Mouse (Mus musculus): ENCODE results near the gene Vstm2l. TPM values are rescaled to one million over a fixed set of nuclear protein-coding genes. Genes with fewer than 3 reads are reported as not detected.

Gene Vstm2l
- not detected for total RNA-seq (2021)

- DNase-seq (ENCODE audit: low spot score), result no peak
- intact Hi-C loops (cut with DNase I), result no loop called here
Observed at GRCm38 (mm10) chr2:157914105-157914764, at the start of gene Vstm2l. Vstm2l (plus strand) TSS chr2:157914653.

GRCm38 (mm10) chr2:157867126-157867525 lies 47.3 kb upstream of the Vstm2l start:
- no peak for DNase-seq (ENCODE audit: low spot score)
- intact Hi-C loops (cut with DNase I), result no loop called here

GRCm38 (mm10) chr2:157870247-157870646 lies 44.2 kb upstream of the Vstm2l start:
- no peak for DNase-seq (ENCODE audit: low spot score)
- intact Hi-C loops (cut with DNase I), result loop anchor here (5.0 kb wide), 1 partner anchor 48 kb away; no protein-coding TSS in a partner anchor

- intact Hi-C loops (cut with DNase I), result loop anchor here (5.0 kb wide), 1 partner anchor 51 kb away; no protein-coding TSS in a partner anchor
- DNase-seq (ENCODE audit: low spot score), result peak; percentile 38
Observed at GRCm38 (mm10) chr2:157873223-157873622, 41.2 kb upstream of the Vstm2l start.

GRCm38 (mm10) chr2:157873691-157874090 lies 40.8 kb upstream of the Vstm2l start:
- intact Hi-C loops (cut with DNase I), result loop anchor here (5.0 kb wide), 1 partner anchor 51 kb away; no protein-coding TSS in a partner anchor
- no peak for DNase-seq (ENCODE audit: low spot score)

- intact Hi-C loops (cut with DNase I), result loop anchor here (5.0 kb wide), 1 partner anchor 123 kb away; no protein-coding TSS in a partner anchor
- no peak for DNase-seq (ENCODE audit: low spot score)
Observed at GRCm38 (mm10) chr2:157875111-157875510, 39.3 kb upstream of the Vstm2l start.

- intact Hi-C loops (cut with DNase I), result loop anchor here (5.0 kb wide), 1 partner anchor 125 kb away; no protein-coding TSS in a partner anchor
- no peak for DNase-seq (ENCODE audit: low spot score)
Observed at GRCm38 (mm10) chr2:157877394-157877793, 37.1 kb upstream of the Vstm2l start.

GRCm38 (mm10) chr2:157877967-157878366 lies 36.5 kb upstream of the Vstm2l start:
- DNase-seq (ENCODE audit: low spot score), result no peak
- intact Hi-C loops (cut with DNase I), result loop anchor here (5.0 kb wide), 1 partner anchor 126 kb away; no protein-coding TSS in a partner anchor

GRCm38 (mm10) chr2:157881939-157882338 lies 32.5 kb upstream of the Vstm2l start:
- no peak for DNase-seq (ENCODE audit: low spot score)
- intact Hi-C loops (cut with DNase I), result no loop called here

GRCm38 (mm10) chr2:157887275-157888025 lies 27.0 kb upstream of the Vstm2l start:
- intact Hi-C loops (cut with DNase I), result no loop called here
- DNase-seq (ENCODE audit: low spot score), result no peak

- DNase-seq (ENCODE audit: low spot score), result no peak
- intact Hi-C loops (cut with DNase I), result no loop called here
Observed at GRCm38 (mm10) chr2:157891166-157891565, 23.3 kb upstream of the Vstm2l start.

- DNase-seq (ENCODE audit: low spot score), result no peak
- intact Hi-C loops (cut with DNase I), result no loop called here
Observed at GRCm38 (mm10) chr2:157897131-157897530, 17.3 kb upstream of the Vstm2l start.

GRCm38 (mm10) chr2:157913204-157913636 lies 1.2 kb upstream of the Vstm2l start:
- DNase-seq (ENCODE audit: low spot score), result peak; percentile 31
- intact Hi-C loops (cut with DNase I), result no loop called here

- DNase-seq (ENCODE audit: low spot score), result no peak
- intact Hi-C loops (cut with DNase I), result no loop called here
Observed at GRCm38 (mm10) chr2:157913705-157914104, 748 bp upstream of the Vstm2l start.

GRCm38 (mm10) chr2:157914889-157915517 lies 550 bp downstream of the Vstm2l start:
- DNase-seq (ENCODE audit: low spot score), result no peak
- intact Hi-C loops (cut with DNase I), result no loop called here

- intact Hi-C loops (cut with DNase I), result no loop called here
- no peak for DNase-seq (ENCODE audit: low spot score)
Observed at GRCm38 (mm10) chr2:157918529-157918928, 4.1 kb downstream of the Vstm2l start.

GRCm38 (mm10) chr2:157921551-157921950 lies 7.1 kb downstream of the Vstm2l start:
- intact Hi-C loops (cut with DNase I), result no loop called here
- DNase-seq (ENCODE audit: low spot score), result no peak

GRCm38 (mm10) chr2:157923406-157923805 lies 9.0 kb downstream of the Vstm2l start:
- DNase-seq (ENCODE audit: low spot score), result no peak
- intact Hi-C loops (cut with DNase I), result no loop called here

GRCm38 (mm10) chr2:157924504-157924903 lies 10.1 kb downstream of the Vstm2l start:
- DNase-seq (ENCODE audit: low spot score), result no peak
- intact Hi-C loops (cut with DNase I), result no loop called here

GRCm38 (mm10) chr2:157926502-157926901 lies 12.0 kb downstream of the Vstm2l start:
- intact Hi-C loops (cut with DNase I), result no loop called here
- no peak for DNase-seq (ENCODE audit: low spot score)

GRCm38 (mm10) chr2:157926927-157927326 lies 12.5 kb downstream of the Vstm2l start:
- DNase-seq (ENCODE audit: low spot score), result no peak
- intact Hi-C loops (cut with DNase I), result no loop called here
